Mouse (Mus musculus): ENCODE results near the gene Pigf. TPM values are rescaled to one million over a fixed set of nuclear protein-coding genes. Genes with fewer than 3 reads are reported as not detected.

The Pigf gene
- polyA plus RNA-seq, 1 experiment from 2014 or later = 37.4 TPM

GRCm38 (mm10) chr17:86968581-86968980 is 56.6 kb downstream of the Pigf start:
- no peak for DNase-seq (ENCODE audit: low spot score)
- Histone ChIP-seq H3K4me2 (ENCODE audit: low read depth, severe bottlenecking) (no peak overlapping the region), H3K4me1 (ENCODE audit: control insufficient read depth, insufficient read depth, low read length) (peaks cover 7% of the 10 kb centered on the region), H3K27ac (replicated peaks; ENCODE audit: low read depth, low read length) (no peak overlapping the region), H3K27me3 (ENCODE audit: control insufficient read depth, insufficient read depth, low read length) (no peaks in the 10 kb centered on the region), H3K36me3 (ENCODE audit: control insufficient read depth, insufficient read depth, low read length) (no peaks in the 10 kb centered on the region; the same call in 1 of the 2 replicates), H3K9ac (ENCODE audit: low read length) (no peak overlapping the region), H3K9me3 (ENCODE audit: control insufficient read depth, low read length) (no peaks in the 10 kb centered on the region), H3K4me3 (ENCODE audit: low read depth, low read length) (no peak overlapping the region)
- ATAC-seq (ENCODE audit: insufficient number of reproducible peaks, low FRiP score, low TSS enrichment, low read depth) = no peak
- WGBS = 91% methylated on average over 5 of the region's 5 CpGs

- no peak for ATAC-seq (ENCODE audit: insufficient number of reproducible peaks, low FRiP score, low TSS enrichment, low read depth)
- H3K4me1 ChIP-seq (ENCODE audit: control insufficient read depth, insufficient read depth, low read length) = peaks cover 7% of the 10 kb centered on the region
- no peaks in the 10 kb centered on the region; the same call in 1 of the 2 replicates for H3K36me3 ChIP-seq (ENCODE audit: control insufficient read depth, insufficient read depth, low read length)
- H3K9me3 ChIP-seq (ENCODE audit: control insufficient read depth, low read length) = no peaks in the 10 kb centered on the region
- no peak overlapping the region for H3K27ac ChIP-seq (replicated peaks; ENCODE audit: low read depth, low read length)
- no peak overlapping the region for H3K4me2 ChIP-seq (ENCODE audit: low read depth, severe bottlenecking)
- no peak overlapping the region for H3K4me3 ChIP-seq (ENCODE audit: low read depth, low read length)
- no peaks in the 10 kb centered on the region for H3K27me3 ChIP-seq (ENCODE audit: control insufficient read depth, insufficient read depth, low read length)
- DNase-seq (ENCODE audit: low spot score) = no peak
- WGBS = 83% methylated on average over 10 of the region's 10 CpGs
- H3K9ac ChIP-seq (ENCODE audit: low read length) = no peak overlapping the region
These were observed 57.4 kb downstream of the Pigf start for GRCm38 (mm10) chr17:86967536-86968525.

GRCm38 (mm10) chr17:86967048-86967447 is 58.2 kb downstream of the Pigf start:
- ATAC-seq (ENCODE audit: insufficient number of reproducible peaks, low FRiP score, low TSS enrichment, low read depth) = no peak
- H3K27ac ChIP-seq (replicated peaks; ENCODE audit: low read depth, low read length) = no peak overlapping the region
- H3K4me3 ChIP-seq (ENCODE audit: low read depth, low read length) = no peak overlapping the region
- H3K9me3 ChIP-seq (ENCODE audit: control insufficient read depth, low read length) = no peaks in the 10 kb centered on the region
- H3K27me3 ChIP-seq (ENCODE audit: control insufficient read depth, insufficient read depth, low read length) = no peaks in the 10 kb centered on the region
- DNase-seq (ENCODE audit: low spot score) = no peak
- peaks cover 8% of the 10 kb centered on the region for H3K4me1 ChIP-seq (ENCODE audit: control insufficient read depth, insufficient read depth, low read length)
- H3K4me2 ChIP-seq (ENCODE audit: low read depth, severe bottlenecking) = no peak overlapping the region
- WGBS = 97% methylated on average over 12 of the region's 12 CpGs
- H3K9ac ChIP-seq (ENCODE audit: low read length) = no peak overlapping the region
- H3K36me3 ChIP-seq (ENCODE audit: control insufficient read depth, insufficient read depth, low read length) = no peaks in the 10 kb centered on the region; the same call in 1 of the 2 replicates

GRCm38 (mm10) chr17:86966040-86966439 is 59.2 kb downstream of the Pigf start:
- 84% methylated on average over 10 of the region's 10 CpGs for WGBS
- ATAC-seq (ENCODE audit: insufficient number of reproducible peaks, low FRiP score, low TSS enrichment, low read depth) (no peak), DNase-seq (ENCODE audit: low spot score) (no peak)
- Histone ChIP-seq H3K4me2 (ENCODE audit: low read depth, severe bottlenecking) (no peak overlapping the region), H3K4me1 (ENCODE audit: control insufficient read depth, insufficient read depth, low read length) (peaks cover 18% of the 10 kb centered on the region), H3K4me3 (ENCODE audit: low read depth, low read length) (no peak overlapping the region), H3K36me3 (ENCODE audit: control insufficient read depth, insufficient read depth, low read length) (no peaks in the 10 kb centered on the region; the same call in 1 of the 2 replicates), H3K27me3 (ENCODE audit: control insufficient read depth, insufficient read depth, low read length) (no peaks in the 10 kb centered on the region), H3K9me3 (ENCODE audit: control insufficient read depth, low read length) (no peaks in the 10 kb centered on the region), H3K9ac (ENCODE audit: low read length) (no peak overlapping the region), H3K27ac (replicated peaks; ENCODE audit: low read depth, low read length) (no peak overlapping the region)

- DNase-seq (ENCODE audit: low spot score) = no peak
- Histone ChIP-seq H3K27ac (replicated peaks; ENCODE audit: low read depth, low read length) (no peak overlapping the region; the same call in 1 of the 2 replicates), H3K4me2 (ENCODE audit: low read depth, severe bottlenecking) (peak overlapping the region; percentile 89), H3K9me3 (ENCODE audit: control insufficient read depth, low read length) (no peaks in the 10 kb centered on the region), H3K27me3 (ENCODE audit: control insufficient read depth, insufficient read depth, low read length) (no peaks in the 10 kb centered on the region), H3K9ac (ENCODE audit: low read length) (peak overlapping the region; percentile 30; the same call in 1 of the 2 replicates), H3K4me1 (ENCODE audit: control insufficient read depth, insufficient read depth, low read length) (peaks cover 18% of the 10 kb centered on the region), H3K36me3 (ENCODE audit: control insufficient read depth, insufficient read depth, low read length) (no peaks in the 10 kb centered on the region; the same call in 1 of the 2 replicates), H3K4me3 (ENCODE audit: low read depth, low read length) (peak overlapping the region; percentile 52)
- 84% methylated on average over 8 of the region's 8 CpGs for WGBS
- ATAC-seq (ENCODE audit: insufficient number of reproducible peaks, low FRiP score, low TSS enrichment, low read depth) = no peak
These were observed 60.1 kb downstream of the Pigf start for GRCm38 (mm10) chr17:86965121-86965520.

GRCm38 (mm10) chr17:86964502-86964901 is 60.7 kb downstream of the Pigf start:
- Histone ChIP-seq H3K27me3 (ENCODE audit: control insufficient read depth, insufficient read depth, low read length) (no peaks in the 10 kb centered on the region), H3K4me1 (ENCODE audit: control insufficient read depth, insufficient read depth, low read length) (peaks cover 18% of the 10 kb centered on the region), H3K4me3 (ENCODE audit: low read depth, low read length) (peak overlapping the region; percentile 52), H3K9me3 (ENCODE audit: control insufficient read depth, low read length) (no peaks in the 10 kb centered on the region), H3K27ac (replicated peaks; ENCODE audit: low read depth, low read length) (peak overlapping the region; percentile 43; the same call in 1 of the 2 replicates), H3K4me2 (ENCODE audit: low read depth, severe bottlenecking) (peak overlapping the region; percentile 89), H3K36me3 (ENCODE audit: control insufficient read depth, insufficient read depth, low read length) (no peaks in the 10 kb centered on the region), H3K9ac (ENCODE audit: low read length) (no peak overlapping the region)
- under 1% methylated on average over 10 of the region's 10 CpGs for WGBS
- peak; percentile 86 for DNase-seq (ENCODE audit: low spot score)
- ATAC-seq (ENCODE audit: insufficient number of reproducible peaks, low FRiP score, low TSS enrichment, low read depth) = peak; percentile 80

- Histone ChIP-seq H3K4me2 (ENCODE audit: low read depth, severe bottlenecking) (peak overlapping the region; percentile 89), H3K27ac (replicated peaks; ENCODE audit: low read depth, low read length) (peak overlapping the region; percentile 43; the same call in 1 of the 2 replicates), H3K4me3 (ENCODE audit: low read depth, low read length) (peak overlapping the region; percentile 52), H3K27me3 (ENCODE audit: control insufficient read depth, insufficient read depth, low read length) (no peaks in the 10 kb centered on the region), H3K4me1 (ENCODE audit: control insufficient read depth, insufficient read depth, low read length) (peaks cover 18% of the 10 kb centered on the region), H3K9me3 (ENCODE audit: control insufficient read depth, low read length) (no peaks in the 10 kb centered on the region), H3K36me3 (ENCODE audit: control insufficient read depth, insufficient read depth, low read length) (no peaks in the 10 kb centered on the region), H3K9ac (ENCODE audit: low read length) (peak overlapping the region; percentile 49)
- DNase-seq (ENCODE audit: low spot score) = peak; percentile 42
- 0% methylated on average over 6 of the region's 6 CpGs for WGBS
- no peak for ATAC-seq (ENCODE audit: insufficient number of reproducible peaks, low FRiP score, low TSS enrichment, low read depth)
These were observed 61.2 kb downstream of the Pigf start for GRCm38 (mm10) chr17:86964041-86964440.

- 0% methylated on average over 18 of the region's 26 CpGs for WGBS
- H3K36me3 ChIP-seq (ENCODE audit: control insufficient read depth, insufficient read depth, low read length) = no peaks in the 10 kb centered on the region
- no peak; the same call in 1 of the 2 replicates for ATAC-seq (ENCODE audit: insufficient number of reproducible peaks, low FRiP score, low TSS enrichment, low read depth)
- peak overlapping the region; percentile 49 for H3K9ac ChIP-seq (ENCODE audit: low read length)
- peak overlapping the region; percentile 43 for H3K27ac ChIP-seq (replicated peaks; ENCODE audit: low read depth, low read length)
- peak overlapping the region; percentile 89 for H3K4me2 ChIP-seq (ENCODE audit: low read depth, severe bottlenecking)
- no peaks in the 10 kb centered on the region for H3K9me3 ChIP-seq (ENCODE audit: control insufficient read depth, low read length)
- no peaks in the 10 kb centered on the region for H3K27me3 ChIP-seq (ENCODE audit: control insufficient read depth, insufficient read depth, low read length)
- H3K4me1 ChIP-seq (ENCODE audit: control insufficient read depth, insufficient read depth, low read length) = peaks cover 18% of the 10 kb centered on the region
- DNase-seq (ENCODE audit: low spot score) = peak; percentile 66
- peak overlapping the region; percentile 52 for H3K4me3 ChIP-seq (ENCODE audit: low read depth, low read length)
These were observed 61.7 kb downstream of the Pigf start for GRCm38 (mm10) chr17:86963586-86963902.
